Mouse (Mus musculus) E14TG2a.4 (cell line): ENCODE data around the gene Tulp3.
"Not testable (repeated sequence)": the region's sequence is repeated elsewhere in the genome, so short reads cannot be mapped to it uniquely, and the experiment has no call there.

Experiments
- H3K27me3 ChIP-seq: 2 replicates; pipeline ENCODE4 v1.6.1; 2014; ENCODE audit warnings: low read length, control low read depth; ENCODE audit not compliant: insufficient read depth
- H3K36me3 ChIP-seq: 2 replicates; pipeline ENCODE4 v1.6.1; 2014; ENCODE audit warnings: low read length, control low read depth; ENCODE audit not compliant: insufficient read depth
- H3K4me1 ChIP-seq: replicated peaks from 2 replicates; pipeline ENCODE4 v1.6.1; 2014; ENCODE audit warnings: low read depth, low read length, control low read depth
- H3K4me3 ChIP-seq: replicated peaks from 2 replicates; pipeline ENCODE4 v1.5.1; 2014; ENCODE audit warnings: mild to moderate bottlenecking, low read length
- H3K9me3 ChIP-seq: 2 replicates; pipeline ENCODE4 v1.6.1; 2014; ENCODE audit warnings: low read length, control low read depth
- CTCF ChIP-seq: conservative IDR thresholded peaks from 2 replicates; pipeline ENCODE4 v1.5.1; 2014; ENCODE audit warnings: low read length
- NANOG ChIP-seq: IDR thresholded peaks from 2 replicates; pipeline ENCODE4 v1.6.1; 2014; ENCODE audit warnings: borderline replicate concordance, low read length, mixed read lengths
- POU5F1 ChIP-seq: IDR thresholded peaks from 2 replicates; pipeline ENCODE4 v1.6.1; 2014; ENCODE audit warnings: low read length, borderline replicate concordance

Tulp3 gene

DNA sequence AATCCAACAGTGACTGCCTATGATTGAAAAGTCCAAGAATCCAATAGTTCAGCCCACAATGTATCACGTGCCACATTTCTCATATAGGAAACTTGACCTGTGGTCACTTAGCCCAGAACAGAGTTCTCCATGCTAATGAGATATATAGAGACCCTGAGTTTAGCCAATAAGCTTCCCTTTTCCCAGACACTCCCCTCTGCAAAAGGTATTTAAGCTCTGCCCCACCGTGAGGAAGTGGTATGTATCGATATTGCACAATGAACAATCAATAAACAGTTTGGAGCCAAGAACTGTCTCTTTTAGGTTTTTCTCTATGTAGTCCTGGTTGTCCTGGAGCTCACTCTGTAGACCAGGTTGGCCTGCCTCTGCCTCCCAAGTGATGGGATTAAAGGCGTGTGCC, 50.9 kb downstream of the Tulp3 start:
- TF ChIP-seq NANOG, result no peak
- TF ChIP-seq CTCF, result no peak
- TF ChIP-seq POU5F1, result no peak
- H3K27me3 ChIP-seq, result peaks cover 21% of the 10 kb centered on the region
- peaks cover 5% of the 10 kb centered on the region; the same call in 1 of the 2 replicates for H3K9me3 ChIP-seq
- H3K4me3 ChIP-seq, result no peak overlapping the region
- peaks cover 23% of the 10 kb centered on the region for H3K4me1 ChIP-seq
- H3K36me3 ChIP-seq, result no peaks in the 10 kb centered on the region

DNA sequence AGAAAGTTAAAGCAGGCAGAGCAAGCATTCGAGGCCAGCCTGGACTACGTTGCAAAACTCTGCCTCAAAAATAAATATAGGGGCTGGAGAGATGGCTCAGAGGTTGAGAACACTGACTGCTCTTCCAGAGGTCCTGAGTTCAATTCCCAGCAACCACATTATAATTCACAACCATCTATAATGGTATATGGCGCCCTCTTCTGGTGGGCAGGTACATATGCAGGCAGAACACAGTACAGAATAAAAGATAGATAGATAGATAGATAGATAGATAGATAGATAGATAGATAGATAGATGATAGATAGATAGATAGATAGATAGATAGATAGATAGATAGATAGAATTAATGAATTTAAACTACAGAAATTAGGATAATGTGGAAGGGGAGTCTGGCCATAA, 53.0 kb downstream of the Tulp3 start:
- peaks cover 45% of the 10 kb centered on the region for H3K4me1 ChIP-seq
- H3K27me3 ChIP-seq, result peaks cover 42% of the 10 kb centered on the region
- peak; percentile 62 for TF ChIP-seq CTCF
- H3K9me3 ChIP-seq, H3K36me3 ChIP-seq, H3K4me3 ChIP-seq: not testable (repeated sequence)

DNA sequence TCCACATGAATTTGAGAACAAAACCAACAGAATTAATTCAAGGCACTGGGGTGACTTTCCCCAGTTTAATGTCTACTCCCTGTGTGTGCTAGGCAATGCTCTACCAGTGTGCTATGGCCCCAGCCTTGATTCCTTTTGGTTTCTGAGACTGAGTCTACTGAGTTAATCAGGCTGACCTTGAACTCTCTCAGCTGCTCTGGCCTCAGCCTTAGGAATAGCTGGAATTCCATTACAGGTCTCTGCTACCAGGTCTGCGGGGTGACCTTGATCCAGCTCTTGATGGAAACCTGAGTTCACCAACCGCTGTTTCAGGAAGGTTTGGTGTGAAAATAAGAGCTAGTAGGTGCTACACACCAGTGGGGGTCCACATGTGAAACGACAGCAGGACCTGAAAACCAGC, 53.8 kb downstream of the Tulp3 start:
- Histone ChIP-seq H3K27me3 (peaks cover 46% of the 10 kb centered on the region), H3K4me1 (peaks cover 52% of the 10 kb centered on the region), H3K36me3 (no peaks in the 10 kb centered on the region), H3K9me3 (peaks cover 5% of the 10 kb centered on the region; the same call in 1 of the 2 replicates), H3K4me3 (no peak overlapping the region)
- TF ChIP-seq NANOG (no peak), CTCF (no peak), POU5F1 (no peak)

DNA sequence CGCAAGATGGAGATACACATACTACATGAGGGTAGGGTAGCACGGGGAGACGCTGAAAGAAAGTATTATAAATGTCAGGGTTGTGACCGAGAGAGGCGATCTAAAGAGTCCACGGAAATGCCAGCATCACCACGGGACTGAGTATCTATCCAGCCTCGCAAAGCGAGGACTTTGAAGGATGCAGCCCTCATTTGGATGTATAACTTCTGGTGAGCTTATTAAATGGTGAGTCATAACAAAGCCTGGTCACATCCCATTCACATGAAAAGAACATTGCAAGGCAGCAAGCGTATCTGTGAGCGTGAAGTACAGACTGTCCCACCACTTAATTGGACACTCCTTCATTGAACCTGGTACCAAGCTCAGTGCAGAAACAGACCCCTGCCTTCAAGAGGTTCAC, 54.2 kb downstream of the Tulp3 start:
- Histone ChIP-seq H3K36me3 (no peaks in the 10 kb centered on the region), H3K9me3 (peaks cover 5% of the 10 kb centered on the region; the same call in 1 of the 2 replicates), H3K4me3 (peak overlapping the region; percentile 90; the same call in 1 of the 2 replicates), H3K4me1 (peaks cover 57% of the 10 kb centered on the region), H3K27me3 (peaks cover 46% of the 10 kb centered on the region)
- TF ChIP-seq NANOG (no peak), CTCF (no peak), POU5F1 (no peak)

DNA sequence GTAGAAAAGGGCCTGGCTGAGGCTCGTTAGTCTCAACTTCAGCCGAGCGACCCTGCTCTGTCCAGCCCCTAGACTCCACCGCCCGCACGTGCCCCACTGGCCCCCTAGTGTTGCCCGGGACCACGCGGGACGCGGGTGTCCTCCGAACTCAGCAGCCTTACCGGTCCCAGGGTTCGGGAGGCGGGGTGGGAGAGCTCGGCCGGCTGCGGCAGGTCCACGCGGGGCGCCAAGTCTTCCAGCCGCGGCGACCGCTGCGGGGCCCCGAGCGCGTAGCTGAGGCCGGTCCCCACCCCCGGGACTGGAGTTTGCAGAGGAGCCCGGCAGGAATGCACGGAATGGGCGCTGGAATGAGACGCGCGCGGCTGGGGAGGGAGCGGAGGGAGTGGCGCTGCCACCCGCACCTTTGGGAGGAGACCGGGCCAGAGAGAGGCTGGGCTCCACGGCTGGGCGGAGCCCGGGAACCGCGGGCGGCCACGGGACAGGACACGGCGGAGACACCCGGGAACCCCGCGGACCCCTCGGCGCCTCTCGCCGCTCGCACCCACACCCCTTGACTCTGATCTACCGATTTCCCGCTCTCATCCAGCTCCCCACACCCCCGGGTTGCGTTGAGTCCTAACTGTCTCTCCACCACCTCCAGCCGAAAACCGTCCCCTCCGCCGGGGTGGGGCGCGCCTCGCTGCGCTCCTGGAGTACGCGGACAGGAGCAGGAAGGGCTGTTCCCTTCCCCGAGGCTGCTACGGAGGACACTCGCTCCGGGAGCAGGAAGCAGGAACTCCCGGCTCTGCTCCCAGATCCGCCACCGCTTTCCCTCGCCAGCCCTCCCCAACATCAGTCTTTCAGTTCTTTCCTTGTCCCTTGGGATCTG, 55.3 kb downstream of the Tulp3 start, which contains the start of gene Tead4:
Gene Tead4, minus strand, starts transcription at position 690 of the 868 bp plus-strand sequence.
- Histone ChIP-seq H3K4me1 (peaks cover 64% of the 10 kb centered on the region), H3K36me3 (no peaks in the 10 kb centered on the region), H3K9me3 (peaks cover 5% of the 10 kb centered on the region; the same call in 1 of the 2 replicates), H3K27me3 (peaks cover 46% of the 10 kb centered on the region), H3K4me3 (peak within 1 kb of the TSS; percentile 90)
- no peak for TF ChIP-seq NANOG
- TF ChIP-seq POU5F1, result no peak
- TF ChIP-seq CTCF, result no peak

DNA sequence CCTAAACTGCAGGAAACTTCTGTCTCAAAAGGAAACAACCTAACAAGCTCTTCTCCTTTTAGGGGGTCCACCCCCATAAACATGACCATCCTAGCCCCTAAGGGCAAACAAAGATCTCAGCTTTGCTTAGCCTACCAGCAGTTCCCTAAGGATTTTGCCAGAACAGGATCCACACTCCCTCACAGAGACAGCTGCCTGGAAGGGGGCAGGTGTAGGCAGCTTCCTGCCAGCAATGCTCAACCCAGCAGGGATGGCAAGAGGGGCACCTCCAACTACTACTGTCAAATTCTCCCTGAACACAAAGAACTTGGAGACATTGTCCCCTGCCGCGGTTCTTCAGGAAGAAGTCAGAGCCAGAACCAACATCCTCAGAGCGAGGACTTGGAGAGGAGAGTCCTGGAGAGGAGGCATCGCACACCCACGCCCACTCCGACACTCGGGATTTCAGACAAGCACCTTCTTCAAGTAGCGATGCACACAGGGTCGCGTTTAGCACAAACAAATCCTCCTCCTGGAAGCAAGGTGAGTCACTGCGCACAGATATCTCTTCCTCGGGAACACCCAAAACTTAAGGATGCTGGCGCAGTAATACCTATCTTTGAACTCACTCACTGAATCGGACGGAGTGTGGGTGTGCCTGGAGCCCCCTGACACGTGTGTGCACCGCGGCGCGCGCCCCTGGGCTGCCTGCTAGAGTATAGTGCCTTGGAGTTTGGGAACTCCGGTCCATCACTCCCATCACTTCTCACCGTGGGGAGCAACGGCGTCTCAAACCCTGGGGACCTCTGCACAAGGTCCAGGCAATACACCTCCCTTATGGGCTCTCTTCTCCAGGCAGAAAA, 56.1 kb downstream of the Tulp3 start:
- TF ChIP-seq NANOG (no peak), POU5F1 (no peak), CTCF (no peak)
- Histone ChIP-seq H3K4me1 (peaks cover 71% of the 10 kb centered on the region), H3K36me3 (no peaks in the 10 kb centered on the region), H3K4me3 (peak overlapping the region; percentile 90), H3K27me3 (peaks cover 46% of the 10 kb centered on the region), H3K9me3 (peaks cover 5% of the 10 kb centered on the region; the same call in 1 of the 2 replicates)

DNA sequence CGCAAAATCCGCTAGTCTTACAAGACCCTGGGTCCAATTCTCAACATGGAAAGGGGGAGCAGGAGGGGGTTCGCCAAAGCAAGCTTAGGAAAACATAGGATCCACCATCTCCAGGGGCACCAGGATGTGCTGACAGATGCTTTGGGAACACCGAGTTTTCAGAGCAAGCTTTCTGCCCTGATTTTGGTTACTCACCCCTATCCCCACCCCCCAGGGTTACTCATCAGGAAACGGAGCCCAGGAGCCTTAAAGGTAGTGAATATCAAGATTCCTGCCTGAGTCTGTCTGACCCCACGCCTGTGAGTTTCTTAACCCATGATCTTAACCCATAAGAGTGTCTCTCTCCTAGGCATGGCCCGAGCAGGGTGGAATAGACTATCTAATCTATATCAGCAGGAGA, 57.4 kb downstream of the Tulp3 start:
- peaks cover 78% of the 10 kb centered on the region for H3K4me1 ChIP-seq
- peaks cover 5% of the 10 kb centered on the region; the same call in 1 of the 2 replicates for H3K9me3 ChIP-seq
- H3K36me3 ChIP-seq, result no peaks in the 10 kb centered on the region
- peak overlapping the region; percentile 90 for H3K4me3 ChIP-seq
- no peak for TF ChIP-seq NANOG
- TF ChIP-seq POU5F1, result no peak
- TF ChIP-seq CTCF, result no peak
- H3K27me3 ChIP-seq, result peaks cover 46% of the 10 kb centered on the region

DNA sequence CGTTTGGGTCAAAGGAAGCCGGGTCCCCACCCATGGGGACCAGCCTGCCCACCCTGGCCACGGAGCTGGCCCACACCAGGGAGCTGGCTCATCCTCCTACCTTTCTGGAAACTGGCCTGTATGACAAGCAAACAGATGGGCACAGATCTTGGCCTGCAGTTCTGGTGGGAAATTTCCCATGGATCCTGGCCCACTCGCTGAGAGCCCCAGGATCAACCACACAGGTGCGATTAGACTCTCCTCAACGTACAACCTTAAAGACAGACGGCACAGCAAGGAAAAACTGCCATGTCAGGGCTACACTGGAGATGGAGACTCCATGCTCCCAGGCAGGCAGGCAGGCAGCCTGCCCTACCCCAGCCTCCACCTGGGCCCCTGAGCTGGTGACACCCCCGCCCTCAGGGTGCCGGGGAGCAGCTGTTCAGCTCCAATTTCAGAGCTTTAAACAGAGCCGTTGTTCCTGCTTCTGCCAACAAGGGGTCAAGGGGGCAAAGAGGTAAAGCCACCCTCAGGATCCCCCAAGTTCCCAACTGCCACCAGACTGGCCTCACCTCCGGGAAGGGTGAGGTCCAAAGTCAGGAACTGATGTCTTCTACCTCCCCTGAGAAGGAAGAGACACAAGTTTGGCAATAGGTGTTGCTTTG, 58.8 kb downstream of the Tulp3 start:
- Histone ChIP-seq H3K4me3 (peak overlapping the region; percentile 42), H3K9me3 (no peaks in the 10 kb centered on the region), H3K4me1 (peaks cover 85% of the 10 kb centered on the region), H3K36me3 (peaks cover 5% of the 10 kb centered on the region; the same call in 1 of the 2 replicates), H3K27me3 (peaks cover 41% of the 10 kb centered on the region)
- TF ChIP-seq NANOG (no peak), POU5F1 (no peak), CTCF (no peak)
